Mouse (Mus musculus) testis, adult 2 months (tissue): ENCODE results near the gene Ctu2.

Experiments
- CTCF ChIP-seq: fragments of 200-500 bp; IDR thresholded peaks from 2 replicates; pipeline ENCODE4 v1.5.1; 2012; ENCODE audit warnings: low read depth, mild to moderate bottlenecking, inconsistent platforms, low read length, moderate library complexity; ENCODE audit not compliant: control insufficient read depth, insufficient read depth, insufficient replicate concordance
- POLR2A ChIP-seq: fragments of 200-500 bp; IDR thresholded peaks from 2 replicates; pipeline ENCODE4 v1.6.1; 2012; ENCODE audit warnings: low read depth, mild to moderate bottlenecking, inconsistent platforms, low read length, moderate library complexity; ENCODE audit not compliant: control insufficient read depth

DNA sequence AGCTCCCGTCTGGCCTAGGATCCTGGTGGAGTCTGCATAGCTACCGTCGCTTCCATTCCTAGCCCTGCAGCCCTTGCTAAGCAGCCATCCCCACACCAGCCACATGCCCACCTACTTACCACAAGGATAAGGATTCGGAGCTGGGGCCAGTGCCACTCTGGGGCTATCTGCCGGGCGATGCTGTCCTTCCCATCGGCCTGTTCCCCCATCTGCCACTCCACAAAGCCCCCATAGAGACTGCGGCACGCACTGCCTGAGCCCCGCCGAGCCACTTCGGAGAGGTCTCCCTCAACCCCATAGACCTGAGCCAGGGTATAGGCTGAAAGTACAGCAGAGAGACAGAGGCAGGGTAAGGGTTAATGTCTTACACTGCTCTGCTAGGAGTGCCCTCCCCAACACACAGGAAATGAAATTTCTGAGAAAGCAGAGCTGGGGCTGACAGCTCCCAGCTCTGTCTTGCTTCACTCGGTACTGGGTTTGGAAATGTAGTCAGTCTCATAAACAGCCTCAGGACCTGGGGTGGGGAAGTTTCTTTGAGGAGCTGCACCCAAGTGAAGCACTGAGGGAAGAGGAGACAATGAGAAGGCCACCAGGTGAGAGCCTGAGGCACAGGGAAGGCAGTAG lies 38.1 kb upstream of the Ctu2 start:
- TF ChIP-seq CTCF (no peak), POLR2A (no peak)
